In genomic region chr4:43478534-43478858, GRCm38 (mm10) we compare ENCODE assay signal across 7 mouse cellular contexts. TPM values are rescaled to one million over a fixed set of nuclear protein-coding genes. Genes with fewer than 3 reads are reported as not detected.
A peak's percentile ranks its signal among the peaks of the same experiment; 100 is the strongest.
DNase-seq lines count a peak whose midpoint lies in the region; ATAC-seq and TF ChIP-seq lines count a peak whose summit lies in the region.

No protein-coding gene starts in this region.

- WGBS in lung, postnatal 0 days = 44% methylated on average over 8 of the region's 8 CpGs
- 56% methylated on average over 8 of the region's 8 CpGs for WGBS in forebrain, embryonic 11.5 days
- 63% methylated on average over 8 of the region's 8 CpGs for WGBS in limb, embryonic 13.5 days
- WGBS in small intestine, adult 2 months = 48% methylated on average over 8 of the region's 8 CpGs

- TF ChIP-seq CTCF in lung, postnatal 0 days (IDR thresholded peaks at IDR 0.05) = no peak
- no peak for TF ChIP-seq CTCF in small intestine, adult 2 months (IDR thresholded peaks at IDR 0.05; ENCODE audit: extremely low read depth, insufficient read length, insufficient replicate concordance, low read depth, low read length)

- no peak for DNase-seq in lung, postnatal 0 days (ENCODE audit: low spot score)
- DNase-seq in lung, postnatal 4 days = no peak
- no peak for DNase-seq in forebrain, embryonic 11.5 days (ENCODE audit: low spot score)
- DNase-seq in left cerebral cortex, adult 18-20 months (ENCODE audit: low spot score in 2 of 2) = no peak
- DNase-seq in spleen, postnatal 14 days (ENCODE audit: low spot score in 2 of 2) = no peak

- H3K4me2 ChIP-seq in lung, postnatal 0 days (replicated peaks; ENCODE audit: low read depth, low read length) = peak overlapping the region; percentile 52
- H3K4me2 ChIP-seq in forebrain, embryonic 11.5 days (ENCODE audit: low read depth, low read length, severe bottlenecking) = peak overlapping the region; percentile 40
- H3K4me2 ChIP-seq in limb, embryonic 13.5 days (replicated peaks) = peak overlapping the region; percentile 58

- no peaks in the 10 kb centered on the region for H3K9me3 ChIP-seq in lung, postnatal 0 days (ENCODE audit: low read length)
- H3K9me3 ChIP-seq in forebrain, embryonic 11.5 days (ENCODE audit: control insufficient read depth, low read length) = no peaks in the 10 kb centered on the region
- H3K9me3 ChIP-seq in limb, embryonic 13.5 days = no peaks in the 10 kb centered on the region

- H3K27me3 ChIP-seq in lung, postnatal 0 days (replicated peaks; ENCODE audit: insufficient read depth, low read length) = no peaks in the 10 kb centered on the region
- no peaks in the 10 kb centered on the region for H3K27me3 ChIP-seq in forebrain, embryonic 11.5 days (ENCODE audit: control insufficient read depth, insufficient read depth, low read length)
- H3K27me3 ChIP-seq in limb, embryonic 13.5 days = no peaks in the 10 kb centered on the region
- H3K27me3 ChIP-seq in small intestine, adult 2 months (ENCODE audit: control insufficient read depth, insufficient read depth, low read length) = no peaks in the 10 kb centered on the region

- ATAC-seq in lung, postnatal 0 days = peak; percentile 3; the same call in 1 of the 2 replicates
- no peak; the same call in 1 of the 2 replicates for ATAC-seq in forebrain, embryonic 11.5 days (replicated peaks; ENCODE audit: low FRiP score)
- peak; percentile 41; the same call in 1 of the 2 replicates for ATAC-seq in limb, embryonic 13.5 days (ENCODE audit: low FRiP score, low read depth)

- H3K36me3 ChIP-seq in lung, postnatal 0 days (ENCODE audit: insufficient read depth, low read length) = no peaks in the 10 kb centered on the region
- H3K36me3 ChIP-seq in forebrain, embryonic 11.5 days (ENCODE audit: control insufficient read depth, insufficient read depth, low read length) = no peaks in the 10 kb centered on the region
- no peaks in the 10 kb centered on the region for H3K36me3 ChIP-seq in limb, embryonic 13.5 days
- H3K36me3 ChIP-seq in small intestine, adult 2 months (ENCODE audit: control insufficient read depth, insufficient read depth, low read length) = no peaks in the 10 kb centered on the region

- H3K9ac ChIP-seq in lung, postnatal 0 days (replicated peaks; ENCODE audit: low read depth) = no peak overlapping the region
- peak overlapping the region; percentile 46; the same call in 1 of the 2 replicates for H3K9ac ChIP-seq in forebrain, embryonic 11.5 days (ENCODE audit: low read length)
- peak overlapping the region; percentile 39; the same call in 1 of the 2 replicates for H3K9ac ChIP-seq in limb, embryonic 13.5 days

- H3K4me3 ChIP-seq in lung, postnatal 0 days (ENCODE audit: low read depth, low read length) = peak overlapping the region; percentile 24; the same call in 1 of the 2 replicates
- peak overlapping the region; percentile 15 for H3K4me3 ChIP-seq in forebrain, embryonic 11.5 days (ENCODE audit: low read depth, low read length)
- H3K4me3 ChIP-seq in limb, embryonic 13.5 days = peak overlapping the region; percentile 37
- peak overlapping the region; percentile 51 for H3K4me3 ChIP-seq in small intestine, adult 2 months (ENCODE audit: low read depth, low read length)

- no peak for TF ChIP-seq EP300 in lung, postnatal 0 days (IDR thresholded peaks at IDR 0.05)

- H3K27ac ChIP-seq in lung, postnatal 0 days (ENCODE audit: low read length) = peak overlapping the region; percentile 62
- H3K27ac ChIP-seq in forebrain, embryonic 11.5 days (ENCODE audit: low read depth, low read length) = no peak overlapping the region
- H3K27ac ChIP-seq in limb, embryonic 13.5 days = no peak overlapping the region
- H3K27ac ChIP-seq in small intestine, adult 2 months (ENCODE audit: insufficient read depth, low read depth, low read length) = peak overlapping the region; percentile 58

- TF ChIP-seq POLR2A in small intestine, adult 2 months (IDR thresholded peaks at IDR 0.05; ENCODE audit: low read depth, low read length) = no peak

- peaks cover 3% of the 10 kb centered on the region; the same call in 1 of the 2 replicates for H3K4me1 ChIP-seq in lung, postnatal 0 days (ENCODE audit: insufficient read depth, low read depth, low read length)
- H3K4me1 ChIP-seq in forebrain, embryonic 11.5 days (replicated peaks; ENCODE audit: control insufficient read depth, insufficient read depth, low read length) = no peaks in the 10 kb centered on the region
- H3K4me1 ChIP-seq in limb, embryonic 13.5 days = 0 out of 2 replicates have a peak, but pooled peaks cover 4% of the 10 kb centered on the region
- peaks cover 20% of the 10 kb centered on the region for H3K4me1 ChIP-seq in small intestine, adult 2 months (ENCODE audit: control insufficient read depth, insufficient read depth, insufficient read length, low read length)

RNA-seq across cellular contexts. Expression of gene Sit1, which starts 5.0 kb away (rescaled TPM):
- polyA plus RNA-seq in lung, postnatal 0 days (2015; fragmentation: Nextera tagmentation; extraction: Ambion mirVana) = not detected in 2 replicates
- not detected in 2 replicates for polyA plus RNA-seq in forebrain, embryonic 11.5 days (2014; fragmentation: Nextera tagmentation; extraction: Ambion mirVana)
- polyA plus RNA-seq in limb, embryonic 13.5 days (2015; fragmentation: Nextera tagmentation; extraction: Ambion mirVana) = not detected in 2 replicates
- 0.96 and 1.9 TPM in 2 replicates for polyA plus RNA-seq in small intestine, adult 2 months (2012; rRNA removed)
- total RNA-seq in left cerebral cortex, adult 18-20 months (2021) = not detected

RNA-seq across cellular contexts. Expression of gene Ccdc107, which starts 14.2 kb away (rescaled TPM):
- 81.0 and 82.7 TPM in 2 replicates for polyA plus RNA-seq in lung, postnatal 0 days (2015; fragmentation: Nextera tagmentation; extraction: Ambion mirVana)
- 50.3 and 54.3 TPM in 2 replicates for polyA plus RNA-seq in forebrain, embryonic 11.5 days (2014; fragmentation: Nextera tagmentation; extraction: Ambion mirVana)
- polyA plus RNA-seq in limb, embryonic 13.5 days (2015; fragmentation: Nextera tagmentation; extraction: Ambion mirVana) = 71.6 and 74.3 TPM in 2 replicates
- 365 and 503 TPM in 2 replicates for polyA plus RNA-seq in small intestine, adult 2 months (2012; rRNA removed)
- total RNA-seq in left cerebral cortex, adult 18-20 months (2021) = 10 to 100 TPM; 29.9 to 30.0 TPM

RNA-seq across cellular contexts. Expression of gene Arhgef39, which starts 21.0 kb away (rescaled TPM):
- polyA plus RNA-seq in lung, postnatal 0 days (2015; fragmentation: Nextera tagmentation; extraction: Ambion mirVana) = 2.4 and 3.5 TPM in 2 replicates
- polyA plus RNA-seq in forebrain, embryonic 11.5 days (2014; fragmentation: Nextera tagmentation; extraction: Ambion mirVana) = 55.3 and 61.1 TPM in 2 replicates
- 43.8 and 47.3 TPM in 2 replicates for polyA plus RNA-seq in limb, embryonic 13.5 days (2015; fragmentation: Nextera tagmentation; extraction: Ambion mirVana)
- polyA plus RNA-seq in small intestine, adult 2 months (2012; rRNA removed) = 21.6 and 38.3 TPM in 2 replicates
- 1 to 10 TPM in 1 of 2 experiments, under 1 TPM in 1; 0.21 to 1.8 TPM for total RNA-seq in left cerebral cortex, adult 18-20 months (2021)

RNA-seq across cellular contexts. Expression of gene Cd72, which starts 24.1 kb away (rescaled TPM):
- polyA plus RNA-seq in lung, postnatal 0 days (2015; fragmentation: Nextera tagmentation; extraction: Ambion mirVana) = 2.7 and 3.1 TPM in 2 replicates
- 2.6 and 4.8 TPM in 2 replicates for polyA plus RNA-seq in forebrain, embryonic 11.5 days (2014; fragmentation: Nextera tagmentation; extraction: Ambion mirVana)
- 3.0 and 4.2 TPM in 2 replicates for polyA plus RNA-seq in limb, embryonic 13.5 days (2015; fragmentation: Nextera tagmentation; extraction: Ambion mirVana)
- 2.8 and 11.4 TPM in 2 replicates for polyA plus RNA-seq in small intestine, adult 2 months (2012; rRNA removed)
- 1 to 10 TPM in 1 of 2 experiments, under 1 TPM in 1; 0.84 to 1.3 TPM for total RNA-seq in left cerebral cortex, adult 18-20 months (2021)

RNA-seq across cellular contexts. Expression of gene Car9, which starts 28.3 kb away (rescaled TPM):
- 2.1 and 2.6 TPM in 2 replicates for polyA plus RNA-seq in lung, postnatal 0 days (2015; fragmentation: Nextera tagmentation; extraction: Ambion mirVana)
- polyA plus RNA-seq in forebrain, embryonic 11.5 days (2014; fragmentation: Nextera tagmentation; extraction: Ambion mirVana) = 0.52 and 0.87 TPM in 2 replicates
- 2.3 and 3.3 TPM in 2 replicates for polyA plus RNA-seq in limb, embryonic 13.5 days (2015; fragmentation: Nextera tagmentation; extraction: Ambion mirVana)
- 36.6 and 47.7 TPM in 2 replicates for polyA plus RNA-seq in small intestine, adult 2 months (2012; rRNA removed)
- 1 to 10 TPM in 1 of 2 experiments, under 1 TPM in 1; 0.42 to 1.8 TPM for total RNA-seq in left cerebral cortex, adult 18-20 months (2021)

Comparison
In these comparisons a context has a peak if more than half of its experiments do, and no peak if none do; other contexts are left out.
1. H3K27ac ChIP-seq: peak in lung, postnatal 0 days (single experiment) and small intestine, adult 2 months (single experiment); none in forebrain, embryonic 11.5 days (single experiment) and limb, embryonic 13.5 days (single experiment).
2. Peak in every context shown above with its lines, with median percentiles within 50 percentile points of each other: H3K4me2 ChIP-seq and H3K4me3 ChIP-seq.